Mouse (Mus musculus) left cerebral cortex, postnatal 4 days (tissue): ENCODE measurements around the gene Vps37c. TPM values are rescaled to one million over a fixed set of nuclear protein-coding genes. Genes with fewer than 3 reads are reported as not detected.

Experiments
- DNase-seq: peaks from one replicate; pipeline ENCODE4 v3.0.0-alpha.2; 2022
- intact Hi-C: fragments of 180-260 bp; cut with DNase I; formaldehyde crosslinking; loops from one replicate; pipeline ENCODE4 v1.15.1; 2025
- total RNA-seq, 2 experiments: library from RNA; stranded (reverse); gene quantifications; 2 replicates each; pipeline ENCODE4 v1.2.3; 2021

Gene Vps37c
- total RNA-seq, 2 experiments from 2014 or later, result 24.1 to 24.9 TPM

DNA sequence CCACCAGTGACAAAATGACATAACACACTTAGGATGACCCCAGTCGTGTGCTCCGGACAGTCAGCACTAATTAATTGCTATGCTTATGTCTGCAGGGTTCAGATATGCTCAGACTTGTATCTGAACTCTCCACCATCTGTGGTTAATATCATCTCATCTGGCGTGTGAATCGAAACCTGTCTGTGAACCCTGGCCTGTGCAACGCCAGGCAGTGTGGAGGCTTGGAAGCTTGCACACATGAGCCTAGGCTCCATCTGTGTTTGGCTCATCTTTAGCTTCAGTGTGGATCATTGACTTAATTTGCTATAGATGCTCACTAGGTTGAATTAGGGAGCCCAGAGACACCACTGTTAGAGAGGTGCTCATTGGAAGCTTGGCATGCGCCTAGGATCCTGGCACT is 73.9 kb downstream of the Vps37c start:
- intact Hi-C loops, result no loop called here
- no peak for DNase-seq

DNA sequence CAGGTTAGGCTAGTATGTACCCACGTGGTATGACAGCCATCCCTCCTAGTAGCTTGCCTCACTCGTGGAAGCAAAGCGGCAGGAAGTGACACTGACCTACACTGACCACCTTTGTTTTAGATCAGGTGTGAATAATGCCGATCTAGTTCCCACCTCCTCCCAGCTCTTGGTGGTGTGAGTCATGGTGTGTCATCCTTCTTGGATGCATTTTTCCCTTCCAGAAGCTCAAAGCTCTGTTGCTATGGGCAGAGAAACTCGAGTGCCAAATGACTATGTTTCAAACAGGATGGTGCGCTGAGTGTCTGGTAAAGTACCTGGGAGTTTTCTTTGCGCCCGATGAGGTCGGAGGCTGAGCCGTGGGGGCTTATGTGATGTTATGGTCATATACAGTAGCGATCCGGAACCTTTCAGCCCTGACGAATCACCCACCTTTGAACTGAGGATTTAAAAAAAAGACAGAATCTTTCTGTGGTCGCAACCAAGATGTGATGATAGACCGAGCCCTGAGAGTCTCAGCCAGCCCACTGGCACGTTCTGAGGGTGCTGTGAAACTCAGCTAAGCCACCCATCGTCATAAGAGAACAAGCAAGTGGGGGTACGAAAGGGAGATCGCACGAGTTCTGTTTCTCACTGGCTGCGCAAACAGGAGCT is 75.0 kb downstream of the Vps37c start:
- intact Hi-C loops, result no loop called here
- no peak for DNase-seq

Other genes with a start within 250 kb of the Vps37c start
- gene Lrrc10b, start 231.3 kb upstream of the Vps37c start, total RNA-seq, result 1 to 10 TPM; 3.7 to 5.0 TPM
- 1 to 10 TPM in 1 of 2 experiments, under 1 TPM in 1; 0.87 to 1.9 TPM for gene Ppp1r32, start 205.8 kb upstream of the Vps37c start, total RNA-seq
- gene Cpsf7, start 163.5 kb upstream of the Vps37c start, total RNA-seq, result 10 to 100 TPM; 86.5 to 90.9 TPM
- gene Sdhaf2, start 162.6 kb upstream of the Vps37c start, total RNA-seq, result 10 to 100 TPM; 40.8 to 42.5 TPM
- gene Tmem216, start 132.5 kb upstream of the Vps37c start, total RNA-seq, result 10 to 100 TPM; 15.4 to 17.8 TPM
- gene Cyb561a3, start 111.6 kb upstream of the Vps37c start, total RNA-seq, result 10 to 100 TPM; 14.7 to 17.2 TPM
- gene Tmem138, start 111.4 kb upstream of the Vps37c start, total RNA-seq, result 10 to 100 TPM; 14.2 to 17.0 TPM
- 100 to 1,000 TPM; 249 TPM for gene Ddb1, start 83.4 kb upstream of the Vps37c start, total RNA-seq
- gene Tkfc, start 83.1 kb upstream of the Vps37c start, total RNA-seq, result 10 to 100 TPM; 25.5 to 29.9 TPM
- gene Vwce, start 54.5 kb upstream of the Vps37c start, total RNA-seq, result 1 to 10 TPM; 1.3 to 1.8 TPM
- not detected for gene Pga5, start 10.7 kb upstream of the Vps37c start, total RNA-seq
- gene Cd5, start 50.3 kb downstream of the Vps37c start, total RNA-seq, result not detected
- gene Cd6, start 141.3 kb downstream of the Vps37c start, total RNA-seq, result not detected
- gene Slc15a3, start 151.0 kb downstream of the Vps37c start, total RNA-seq, result 1 to 10 TPM in 1 of 2 experiments, under 1 TPM in 1; 0.82 to 1.2 TPM
- 100 to 1,000 TPM; 214 to 236 TPM for gene Tmem132a, start 181.2 kb downstream of the Vps37c start, total RNA-seq
- 10 to 100 TPM; 36.6 to 39.2 TPM for gene Tmem109, start 193.3 kb downstream of the Vps37c start, total RNA-seq
- 100 to 1,000 TPM; 195 to 222 TPM for gene Prpf19, start 206.5 kb downstream of the Vps37c start, total RNA-seq
- under 1 TPM in 1 of 2 experiments, not detected in 1; 0.32 TPM for gene Zp1, start 231.9 kb downstream of the Vps37c start, total RNA-seq
- under 1 TPM; 0.28 to 0.38 TPM for gene Ptgdr2, start 248.4 kb downstream of the Vps37c start, total RNA-seq